Mouse (Mus musculus) liver, embryonic 15.5 days (tissue): ENCODE measurements around the gene Erc1. TPM values are rescaled to one million over a fixed set of nuclear protein-coding genes. Genes with fewer than 3 reads are reported as not detected.

Source experiments
- ATAC-seq: fragments of 200-750 bp; cut with Nextera tagmentation; 2 replicates; pipeline ENCODE4 v1.8.0; 2017; ENCODE audit warnings: moderate number of reproducible peaks, mild to moderate bottlenecking, moderate library complexity; ENCODE audit not compliant: insufficient read depth
- H3K27ac ChIP-seq: fragments of 300-500 bp; sonication (generic); replicated peaks from 2 replicates; pipeline ENCODE4 v1.5.1; 2015; ENCODE audit warnings: mild to moderate bottlenecking, inconsistent platforms
- H3K27me3 ChIP-seq: fragments of 300-500 bp; sonication (generic); 2 replicates; pipeline ENCODE4 v1.6.1; 2015; ENCODE audit warnings: mild to moderate bottlenecking, inconsistent platforms
- H3K36me3 ChIP-seq: fragments of 300-500 bp; sonication (generic); replicated peaks from 2 replicates; pipeline ENCODE4 v1.6.1; 2015; ENCODE audit warnings: moderate library complexity, mild to moderate bottlenecking, inconsistent platforms
- H3K4me1 ChIP-seq: fragments of 300-500 bp; sonication (generic); replicated peaks from 2 replicates; pipeline ENCODE4 v1.6.1; 2015; ENCODE audit warnings: inconsistent platforms
- H3K4me2 ChIP-seq: fragments of 300-500 bp; sonication (generic); 2 replicates; pipeline ENCODE4 v1.6.1; 2015; ENCODE audit warnings: moderate library complexity, mild to moderate bottlenecking, inconsistent platforms
- H3K4me3 ChIP-seq: fragments of 300-500 bp; sonication (generic); replicated peaks from 2 replicates; pipeline ENCODE4 v1.5.1; 2015; ENCODE audit warnings: mild to moderate bottlenecking, inconsistent platforms
- H3K9ac ChIP-seq: fragments of 300-500 bp; sonication (generic); 2 replicates; pipeline ENCODE4 v1.6.1; 2015; ENCODE audit warnings: moderate library complexity, mild to moderate bottlenecking, inconsistent platforms
- H3K9me3 ChIP-seq: fragments of 300-500 bp; sonication (generic); replicated peaks from 2 replicates; pipeline ENCODE4 v1.6.1; 2016; ENCODE audit warnings: inconsistent platforms
- WGBS: fragments of 180-500 bp; shearing (Covaris S2); methylation state at CpG from one replicate; pipeline ENCODE4 v1.1.7; 2015; ENCODE audit warnings: mixed read lengths; ENCODE audit not compliant: insufficient replicate concordance; 5-methylcytosine and 5-hydroxymethylcytosine counted together
- polyA plus RNA-seq: library from polyadenylated mRNA; unstranded; fragments of >200 nt; fragmentation: Nextera tagmentation; extraction: Ambion mirVana; gene quantifications from 2 replicates; pipeline ENCODE4 v1.2.1, GENCODE M21; 2015

Gene Erc1
- polyA plus RNA-seq, 1 experiment from 2014 or later = 3.0 TPM

DNA sequence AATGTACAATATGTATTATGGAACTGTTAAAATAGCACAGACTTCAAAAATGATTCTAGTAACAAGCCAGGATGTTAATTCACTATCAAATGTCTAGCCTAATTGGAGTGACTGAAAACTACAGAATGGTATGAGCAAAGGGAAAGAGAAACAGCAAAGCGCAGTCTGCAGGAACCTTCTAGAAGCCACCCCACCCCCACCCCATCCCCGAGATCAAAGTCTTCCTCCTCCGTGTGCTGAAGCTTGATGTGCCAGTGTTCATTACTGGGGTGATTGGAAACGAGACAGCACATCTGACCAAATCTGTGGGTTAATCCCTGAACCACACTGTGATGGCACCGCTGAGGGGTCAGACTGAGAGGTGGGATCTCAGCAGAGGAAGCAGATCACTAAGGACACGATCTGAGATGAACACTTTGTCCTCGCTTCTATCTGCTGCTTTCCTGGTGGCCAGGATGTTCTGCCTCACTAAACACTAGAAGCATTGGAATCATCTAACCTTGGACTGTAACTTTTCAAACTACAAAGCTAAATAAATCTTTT is 98.8 kb downstream of the Erc1 start:
- Histone ChIP-seq H3K4me3 (no peak overlapping the region), H3K4me2 (no peak overlapping the region), H3K9ac (no peak overlapping the region), H3K9me3 (no peaks in the 10 kb centered on the region), H3K27me3 (no peaks in the 10 kb centered on the region), H3K4me1 (no peaks in the 10 kb centered on the region), H3K27ac (no peak overlapping the region), H3K36me3 (no peaks in the 10 kb centered on the region)
- ATAC-seq = no peak
- 74% methylated on average over 7 of the region's 7 CpGs for WGBS

DNA sequence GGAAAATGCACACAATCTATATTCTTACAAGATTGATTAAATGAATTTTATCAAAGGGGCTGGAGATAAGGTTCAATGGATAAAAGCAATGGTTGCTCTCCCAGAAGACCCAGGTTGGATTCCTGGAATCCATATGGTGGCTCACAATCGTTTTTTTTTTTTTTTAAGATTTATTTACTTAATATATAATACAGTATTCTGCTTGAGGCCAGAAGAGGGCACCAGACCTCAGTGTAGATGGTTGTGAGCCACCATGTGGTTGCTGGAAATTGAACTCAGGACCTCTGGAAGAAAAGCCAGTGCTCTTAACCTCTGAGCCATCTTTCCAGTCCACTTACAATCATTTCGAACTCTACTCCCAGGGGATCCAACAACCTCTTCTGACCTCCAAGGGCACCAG is 106.1 kb downstream of the Erc1 start:
- Histone ChIP-seq H3K36me3 (no peaks in the 10 kb centered on the region), H3K4me3 (no peak overlapping the region), H3K4me2 (no peak overlapping the region), H3K9ac (no peak overlapping the region), H3K4me1 (no peaks in the 10 kb centered on the region), H3K27ac (no peak overlapping the region), H3K9me3 (no peaks in the 10 kb centered on the region), H3K27me3 (no peaks in the 10 kb centered on the region)
- ATAC-seq = no peak
- 65% methylated on average over 2 of the region's 2 CpGs for WGBS

DNA sequence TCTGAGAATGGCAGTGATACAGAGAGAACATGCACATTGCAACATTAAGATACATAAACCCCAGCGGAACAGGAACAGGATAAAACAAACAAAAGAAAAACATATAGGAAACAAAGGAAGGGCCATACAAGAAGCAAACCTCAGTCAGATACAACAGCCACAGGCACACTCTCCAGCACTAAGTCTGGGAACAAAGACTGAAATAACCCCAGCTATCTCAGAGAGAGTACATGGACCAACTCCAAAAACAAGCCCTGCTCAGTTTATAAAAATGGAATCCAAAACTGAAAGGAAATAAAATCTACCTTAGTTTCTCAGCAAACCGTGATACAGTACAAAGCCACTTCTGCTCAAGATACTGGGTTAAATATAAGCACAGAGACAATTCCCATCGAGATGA is 107.4 kb downstream of the Erc1 start:
- H3K27me3 ChIP-seq = no peaks in the 10 kb centered on the region
- no peak overlapping the region for H3K4me3 ChIP-seq
- no peak for ATAC-seq
- no peaks in the 10 kb centered on the region for H3K4me1 ChIP-seq
- H3K9ac ChIP-seq = no peak overlapping the region
- no peak overlapping the region for H3K27ac ChIP-seq
- no peak overlapping the region for H3K4me2 ChIP-seq
- WGBS = 64% methylated on average over 3 of the region's 3 CpGs
- no peaks in the 10 kb centered on the region for H3K9me3 ChIP-seq
- no peaks in the 10 kb centered on the region for H3K36me3 ChIP-seq

DNA sequence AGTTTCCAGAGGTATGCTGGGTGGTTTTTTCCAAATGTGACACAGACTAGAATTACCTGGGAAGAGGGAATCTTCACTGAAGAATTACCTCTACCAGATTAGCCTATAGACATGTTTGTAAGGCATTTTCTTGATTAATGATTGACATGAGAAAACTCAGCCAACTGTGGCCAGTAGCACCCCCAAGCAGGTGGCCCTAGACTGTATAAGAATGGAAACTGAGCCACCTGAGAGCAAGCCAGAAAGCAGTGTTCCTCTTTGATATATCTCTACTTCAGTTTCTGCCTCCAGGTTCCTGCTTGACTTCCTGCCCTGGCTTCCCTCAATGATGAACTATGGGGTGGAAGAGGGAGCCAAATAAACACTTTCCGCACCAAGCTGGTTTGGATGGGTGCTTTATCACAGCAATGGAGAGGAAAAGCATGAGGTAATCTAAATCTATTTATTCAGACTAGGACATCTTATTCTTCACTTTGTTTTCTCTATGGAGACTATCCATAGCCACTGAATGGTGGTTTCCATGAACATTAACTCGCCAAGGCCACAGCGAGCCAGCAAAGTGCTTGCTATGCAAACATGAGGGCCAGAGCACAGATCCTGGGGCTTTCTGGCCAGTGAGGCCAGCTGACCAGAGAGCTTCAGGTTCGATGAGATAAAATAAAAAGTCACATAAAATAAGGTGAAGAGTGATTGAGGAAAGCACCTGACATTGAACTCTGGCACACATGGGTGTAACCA is 109.2 kb downstream of the Erc1 start:
- H3K36me3 ChIP-seq = no peaks in the 10 kb centered on the region
- 73% methylated on average over 4 of the region's 4 CpGs for WGBS
- no peak overlapping the region for H3K9ac ChIP-seq
- H3K27me3 ChIP-seq = no peaks in the 10 kb centered on the region
- peak; percentile 49; the same call in 1 of the 2 replicates for ATAC-seq
- H3K27ac ChIP-seq = peak overlapping the region; percentile 34; the same call in 1 of the 2 replicates
- no peaks in the 10 kb centered on the region for H3K9me3 ChIP-seq
- H3K4me3 ChIP-seq = no peak overlapping the region
- H3K4me2 ChIP-seq = no peak overlapping the region
- no peaks in the 10 kb centered on the region for H3K4me1 ChIP-seq

DNA sequence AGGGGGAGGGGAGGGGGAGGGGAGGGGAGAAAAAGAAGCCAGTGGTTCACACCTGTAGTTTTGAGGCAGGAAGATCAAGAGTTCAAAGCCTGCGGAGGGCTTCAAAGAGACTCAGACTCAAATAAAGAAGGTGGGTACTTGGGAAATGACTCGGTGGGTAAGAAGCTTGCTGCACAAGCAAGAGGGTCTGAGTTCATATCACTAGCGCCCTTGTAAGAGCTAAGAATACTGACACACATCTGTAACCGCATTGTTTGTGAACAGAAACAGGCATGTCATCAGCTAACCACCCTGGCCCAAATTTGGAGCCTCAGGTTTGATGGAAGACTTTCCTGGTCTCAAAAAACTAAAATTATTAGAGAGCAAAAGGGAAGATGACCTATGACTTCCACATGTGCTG is 110.3 kb downstream of the Erc1 start:
- WGBS = 79% methylated on average over 4 of the region's 4 CpGs
- Histone ChIP-seq H3K36me3 (no peaks in the 10 kb centered on the region), H3K9me3 (no peaks in the 10 kb centered on the region), H3K9ac (no peak overlapping the region), H3K4me3 (no peak overlapping the region), H3K4me2 (no peak overlapping the region), H3K27me3 (no peaks in the 10 kb centered on the region), H3K27ac (no peak overlapping the region), H3K4me1 (no peaks in the 10 kb centered on the region)
- no peak for ATAC-seq

DNA sequence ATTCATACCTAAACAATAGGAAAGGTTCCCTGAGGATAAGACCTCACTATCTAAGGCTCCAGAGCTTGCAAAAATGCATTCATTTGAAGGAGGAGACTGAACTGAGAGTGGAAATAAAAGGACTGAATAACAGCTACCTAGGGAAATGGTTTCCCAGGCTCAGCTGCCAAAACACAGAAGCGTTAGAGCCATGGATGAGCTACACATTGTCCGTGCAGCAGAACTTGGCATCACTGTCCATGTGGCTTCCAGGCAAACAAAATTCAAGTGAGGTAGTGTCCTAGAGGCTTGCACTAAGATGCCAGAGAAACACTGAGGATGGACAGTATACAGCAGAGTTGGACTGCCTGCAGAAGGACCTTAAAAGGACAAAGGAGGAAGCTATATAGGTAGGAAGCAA is 112.0 kb downstream of the Erc1 start:
- no peak overlapping the region for H3K4me2 ChIP-seq
- 80% methylated on average over 2 of the region's 2 CpGs for WGBS

DNA sequence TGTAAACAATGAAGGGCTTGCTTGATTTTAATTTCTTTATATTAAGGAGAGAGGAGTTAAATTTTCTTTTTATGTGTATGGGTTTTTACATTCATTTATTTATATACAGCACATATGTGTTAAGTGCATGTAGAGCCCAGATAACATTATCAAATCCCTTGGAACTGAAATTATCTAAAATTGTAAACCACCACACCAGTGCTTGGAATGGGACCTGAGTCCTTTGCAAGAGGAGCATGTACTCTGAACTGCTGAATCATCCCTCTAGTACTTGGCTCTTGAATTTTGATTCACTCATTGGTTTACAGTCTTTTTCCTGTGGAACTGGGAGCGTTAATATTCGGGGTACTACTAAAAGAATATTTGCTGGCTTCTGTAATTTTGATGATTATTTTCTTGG is 116.8 kb downstream of the Erc1 start:
- ATAC-seq = no peak; the same call in 1 of the 2 replicates
- Histone ChIP-seq H3K4me1 (peaks cover 10% of the 10 kb centered on the region; the same call in 1 of the 2 replicates), H3K36me3 (no peaks in the 10 kb centered on the region), H3K9ac (no peak overlapping the region), H3K27ac (no peak overlapping the region), H3K27me3 (no peaks in the 10 kb centered on the region), H3K4me3 (no peak overlapping the region), H3K9me3 (no peaks in the 10 kb centered on the region), H3K4me2 (no peak overlapping the region)
- 50% methylated on average over 2 of the region's 2 CpGs for WGBS

More for the DNA sequence above, 112.0 kb downstream of the Erc1 start:
- Histone ChIP-seq H3K4me1 (peaks cover 7% of the 10 kb centered on the region; the same call in 1 of the 2 replicates), H3K9me3 (no peaks in the 10 kb centered on the region), H3K27me3 (no peaks in the 10 kb centered on the region), H3K9ac (no peak overlapping the region), H3K36me3 (no peaks in the 10 kb centered on the region), H3K27ac (no peak overlapping the region), H3K4me3 (no peak overlapping the region)
- no peak for ATAC-seq

DNA sequence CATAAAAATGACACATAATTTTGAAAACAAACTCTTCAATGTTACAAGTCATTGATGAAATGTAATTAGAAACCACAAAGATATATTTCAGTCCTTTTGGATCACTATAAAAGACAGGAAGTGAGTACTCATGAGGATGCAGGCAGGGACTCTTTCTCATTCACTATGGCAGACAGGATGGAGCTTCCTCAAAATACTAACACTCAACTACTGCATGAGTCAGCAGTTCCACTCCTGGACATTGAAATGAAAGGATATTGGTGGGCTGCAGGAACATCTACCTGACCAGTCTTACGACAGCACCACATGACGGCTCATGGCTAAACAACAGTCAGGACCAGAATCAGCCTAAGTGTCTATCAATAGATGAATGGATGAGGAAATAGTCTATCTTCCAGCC is 132.7 kb downstream of the Erc1 start:
- no peak overlapping the region for H3K27ac ChIP-seq
- ATAC-seq = no peak
- no peak overlapping the region for H3K4me2 ChIP-seq
- H3K36me3 ChIP-seq = 0 out of 2 replicates have a peak, but pooled peaks cover 2% of the 10 kb centered on the region
- no peaks in the 10 kb centered on the region for H3K27me3 ChIP-seq
- no peak overlapping the region for H3K9ac ChIP-seq
- no peak overlapping the region for H3K4me3 ChIP-seq
- 72% methylated on average over 2 of the region's 2 CpGs for WGBS
- H3K4me1 ChIP-seq = no peaks in the 10 kb centered on the region
- H3K9me3 ChIP-seq = no peaks in the 10 kb centered on the region

DNA sequence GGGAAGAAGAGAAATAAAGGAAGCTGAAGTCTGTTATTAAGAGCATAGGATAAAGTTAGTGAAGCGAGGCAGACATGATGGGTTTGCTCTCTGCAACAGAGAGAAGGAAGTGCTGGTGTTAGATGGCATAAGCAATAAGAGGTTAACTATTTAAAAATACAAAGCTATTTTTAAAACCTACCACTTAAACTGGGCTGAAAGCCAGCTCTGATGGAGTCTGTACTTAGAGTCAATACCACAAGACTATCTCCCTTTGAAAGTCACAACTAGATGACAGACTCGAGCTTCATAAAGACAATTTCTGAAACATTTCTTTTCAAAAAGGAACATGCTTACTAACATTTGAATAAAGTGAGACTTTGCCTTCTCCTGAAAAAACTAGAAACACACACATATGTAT is 134.0 kb downstream of the Erc1 start:
- 0 out of 2 replicates have a peak, but pooled peaks cover 2% of the 10 kb centered on the region for H3K36me3 ChIP-seq
- no peak overlapping the region for H3K4me3 ChIP-seq
- no peak overlapping the region for H3K9ac ChIP-seq
- H3K27me3 ChIP-seq = no peaks in the 10 kb centered on the region
- no peak overlapping the region for H3K4me2 ChIP-seq
- H3K4me1 ChIP-seq = no peaks in the 10 kb centered on the region
- no peaks in the 10 kb centered on the region for H3K9me3 ChIP-seq
- H3K27ac ChIP-seq = no peak overlapping the region
- WGBS = 65% methylated on average over 2 of the region's 2 CpGs
- ATAC-seq = no peak

DNA sequence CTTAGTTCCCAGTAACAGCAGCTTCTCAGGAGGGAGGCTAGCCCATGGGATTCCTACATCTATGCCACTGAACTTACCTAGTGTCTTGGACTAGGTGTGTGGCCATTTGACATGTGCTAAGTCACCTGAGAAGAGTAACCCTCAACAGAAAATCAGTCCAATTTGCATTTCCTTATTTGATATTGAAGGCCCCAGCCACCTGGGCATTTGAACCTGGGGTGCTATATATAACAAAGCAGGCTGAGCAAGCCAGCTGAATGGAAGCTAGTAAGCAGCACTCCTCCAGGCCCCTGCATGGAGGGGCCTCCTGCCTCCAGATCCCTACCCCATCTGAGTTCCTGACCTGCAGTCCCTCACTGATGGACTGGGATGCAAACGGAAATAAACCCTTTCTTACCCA is 135.5 kb downstream of the Erc1 start:
- H3K4me1 ChIP-seq = no peaks in the 10 kb centered on the region
- no peak for ATAC-seq
- H3K27ac ChIP-seq = no peak overlapping the region
- H3K9ac ChIP-seq = no peak overlapping the region
- 0 out of 2 replicates have a peak, but pooled peaks cover 2% of the 10 kb centered on the region for H3K36me3 ChIP-seq
- 56% methylated on average over 1 of the region's 1 CpGs for WGBS
- no peak overlapping the region for H3K4me3 ChIP-seq
- no peak overlapping the region for H3K4me2 ChIP-seq
- no peaks in the 10 kb centered on the region for H3K9me3 ChIP-seq
- H3K27me3 ChIP-seq = no peaks in the 10 kb centered on the region

DNA sequence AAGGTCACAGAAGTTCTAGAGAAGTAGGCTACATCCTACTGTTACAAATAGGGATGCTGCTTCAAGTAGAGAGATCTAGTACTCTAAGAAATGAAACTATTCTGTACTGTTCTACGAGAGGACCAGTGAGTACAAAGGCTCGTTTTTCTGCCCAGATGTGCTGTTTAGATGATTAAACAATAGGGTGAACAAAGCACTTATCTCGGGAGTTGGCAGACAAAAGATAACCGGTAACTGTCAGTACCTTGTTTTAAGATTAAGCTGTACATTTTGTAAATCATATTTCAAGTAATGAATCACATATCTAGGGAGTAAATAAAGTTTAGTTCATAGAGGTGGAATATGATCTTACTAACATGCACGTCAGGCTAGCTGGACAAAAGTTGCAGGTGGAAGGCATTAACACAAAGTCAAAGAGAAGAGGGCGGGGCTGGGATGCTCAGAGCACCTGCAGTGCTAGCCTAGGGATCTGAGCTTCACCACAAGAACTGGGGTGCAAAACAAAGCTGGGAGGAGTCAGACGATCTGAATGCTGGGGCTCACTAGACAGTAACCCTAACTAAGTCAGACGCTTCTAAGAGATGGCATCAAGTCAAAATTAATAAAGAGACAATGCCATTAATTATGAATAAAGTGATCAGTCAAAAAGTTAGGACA is 136.2 kb downstream of the Erc1 start:
- Histone ChIP-seq H3K4me3 (no peak overlapping the region), H3K9ac (no peak overlapping the region), H3K4me1 (no peaks in the 10 kb centered on the region), H3K9me3 (no peaks in the 10 kb centered on the region), H3K27ac (no peak overlapping the region), H3K36me3 (0 out of 2 replicates have a peak, but pooled peaks cover 2% of the 10 kb centered on the region), H3K4me2 (no peak overlapping the region), H3K27me3 (no peaks in the 10 kb centered on the region)
- ATAC-seq = no peak
- WGBS = 34% methylated on average over 8 of the region's 8 CpGs
